Mouse (Mus musculus): Measurements from ENCODE around the gene Spag16. TPM values are rescaled to one million over a fixed set of nuclear protein-coding genes. Genes with fewer than 3 reads are reported as not detected.

Gene Spag16
- polyA plus RNA-seq, 1 experiment from 2014 or later: 2.1 TPM

GRCm38 (mm10) chr1:70320951-70321350, 494.2 kb downstream of the Spag16 start:
- Histone ChIP-seq H3K9ac (no peak overlapping the region), H3K36me3 (no peaks in the 10 kb centered on the region), H3K4me1 (replicated peaks) (no peaks in the 10 kb centered on the region), H3K27ac (no peak overlapping the region), H3K4me3 (no peak overlapping the region), H3K9me3 (no peaks in the 10 kb centered on the region), H3K27me3 (no peaks in the 10 kb centered on the region), H3K4me2 (no peak overlapping the region)
- no peak for ATAC-seq (ENCODE audit: low FRiP score)
- 80% methylated on average over 4 of the region's 4 CpGs for WGBS

GRCm38 (mm10) chr1:70346179-70346578, 519.4 kb downstream of the Spag16 start:
- ATAC-seq (ENCODE audit: low FRiP score): 0 out of 2 replicates have a peak, but pooled peaks have one; percentile 61
- 52% methylated on average over 2 of the region's 2 CpGs for WGBS
- no peak overlapping the region for H3K27ac ChIP-seq

GRCm38 (mm10) chr1:70351371-70351770, 524.6 kb downstream of the Spag16 start:
- 75% methylated on average over 3 of the region's 3 CpGs for WGBS
- Histone ChIP-seq H3K27me3 (no peaks in the 10 kb centered on the region), H3K9me3 (no peaks in the 10 kb centered on the region), H3K27ac (no peak overlapping the region), H3K4me3 (no peak overlapping the region), H3K9ac (no peak overlapping the region), H3K36me3 (no peaks in the 10 kb centered on the region), H3K4me2 (no peak overlapping the region), H3K4me1 (replicated peaks) (no peaks in the 10 kb centered on the region)
- ATAC-seq (ENCODE audit: low FRiP score): no peak

More at GRCm38 (mm10) chr1:70346179-70346578, 519.4 kb downstream of the Spag16 start:
- Histone ChIP-seq H3K36me3 (no peaks in the 10 kb centered on the region), H3K4me2 (no peak overlapping the region), H3K4me3 (no peak overlapping the region), H3K27me3 (no peaks in the 10 kb centered on the region), H3K4me1 (replicated peaks) (no peaks in the 10 kb centered on the region), H3K9me3 (no peaks in the 10 kb centered on the region), H3K9ac (no peak overlapping the region)

- Histone ChIP-seq H3K4me1 (replicated peaks) (0 out of 2 replicates have a peak, but pooled peaks cover 3% of the 10 kb centered on the region), H3K4me3 (no peak overlapping the region), H3K27me3 (no peaks in the 10 kb centered on the region), H3K4me2 (no peak overlapping the region), H3K9ac (no peak overlapping the region), H3K36me3 (no peaks in the 10 kb centered on the region), H3K9me3 (no peaks in the 10 kb centered on the region), H3K27ac (no peak overlapping the region)
- ATAC-seq (ENCODE audit: low FRiP score): no peak
These were observed 527.2 kb downstream of the Spag16 start for GRCm38 (mm10) chr1:70354014-70354413.

- Histone ChIP-seq H3K36me3 (no peaks in the 10 kb centered on the region), H3K4me3 (no peak overlapping the region), H3K27me3 (no peaks in the 10 kb centered on the region), H3K9ac (no peak overlapping the region), H3K4me1 (replicated peaks) (no peaks in the 10 kb centered on the region), H3K9me3 (no peaks in the 10 kb centered on the region), H3K27ac (no peak overlapping the region), H3K4me2 (no peak overlapping the region)
- WGBS: 79% methylated on average over 4 of the region's 4 CpGs
- no peak for ATAC-seq (ENCODE audit: low FRiP score)
These were observed 545.0 kb downstream of the Spag16 start for GRCm38 (mm10) chr1:70371721-70372120.

GRCm38 (mm10) chr1:70380096-70380495, 553.3 kb downstream of the Spag16 start:
- Histone ChIP-seq H3K4me2 (no peak overlapping the region), H3K4me1 (replicated peaks) (no peaks in the 10 kb centered on the region; the same call in 1 of the 2 replicates), H3K9me3 (no peaks in the 10 kb centered on the region), H3K27me3 (no peaks in the 10 kb centered on the region), H3K9ac (no peak overlapping the region), H3K4me3 (no peak overlapping the region), H3K27ac (no peak overlapping the region), H3K36me3 (no peaks in the 10 kb centered on the region)
- WGBS: 52% methylated on average over 7 of the region's 7 CpGs
- ATAC-seq (ENCODE audit: low FRiP score): peak; percentile 54; the same call in 1 of the 2 replicates

GRCm38 (mm10) chr1:70442209-70443080, 615.7 kb downstream of the Spag16 start:
- Histone ChIP-seq H3K9me3 (no peaks in the 10 kb centered on the region), H3K27ac (peak overlapping the region; percentile 14; the same call in 1 of the 2 replicates), H3K36me3 (no peaks in the 10 kb centered on the region), H3K4me2 (peak overlapping the region; percentile 29), H3K27me3 (no peaks in the 10 kb centered on the region), H3K4me3 (no peak overlapping the region), H3K9ac (no peak overlapping the region), H3K4me1 (replicated peaks) (0 out of 2 replicates have a peak, but pooled peaks cover 4% of the 10 kb centered on the region)
- ATAC-seq (ENCODE audit: low FRiP score): peak; percentile 80
- WGBS: 22% methylated on average over 9 of the region's 9 CpGs

- Histone ChIP-seq H3K36me3 (no peaks in the 10 kb centered on the region), H3K27ac (no peak overlapping the region), H3K4me1 (replicated peaks) (no peaks in the 10 kb centered on the region), H3K9me3 (no peaks in the 10 kb centered on the region), H3K27me3 (no peaks in the 10 kb centered on the region), H3K4me2 (no peak overlapping the region), H3K9ac (no peak overlapping the region), H3K4me3 (no peak overlapping the region)
- WGBS: 94% methylated on average over 1 of the region's 1 CpGs
- ATAC-seq (ENCODE audit: low FRiP score): no peak
These were observed 653.1 kb downstream of the Spag16 start for GRCm38 (mm10) chr1:70479864-70480263.

GRCm38 (mm10) chr1:70518918-70519317, 692.1 kb downstream of the Spag16 start:
- no peak for ATAC-seq (ENCODE audit: low FRiP score)
- no peak overlapping the region for H3K9ac ChIP-seq
- H3K4me3 ChIP-seq: no peak overlapping the region
- no peak overlapping the region for H3K27ac ChIP-seq
- peaks cover 3% of the 10 kb centered on the region; the same call in 1 of the 2 replicates for H3K9me3 ChIP-seq
- no peaks in the 10 kb centered on the region for H3K27me3 ChIP-seq
- no peaks in the 10 kb centered on the region for H3K4me1 ChIP-seq (replicated peaks)
- no peaks in the 10 kb centered on the region for H3K36me3 ChIP-seq
- H3K4me2 ChIP-seq: no peak overlapping the region

GRCm38 (mm10) chr1:70527134-70527533, 700.4 kb downstream of the Spag16 start:
- WGBS: 48% methylated on average over 2 of the region's 2 CpGs
- Histone ChIP-seq H3K27ac (no peak overlapping the region), H3K9ac (no peak overlapping the region), H3K36me3 (no peaks in the 10 kb centered on the region), H3K4me3 (no peak overlapping the region), H3K4me1 (replicated peaks) (no peaks in the 10 kb centered on the region), H3K27me3 (0 out of 2 replicates have a peak, but pooled peaks cover 3% of the 10 kb centered on the region), H3K9me3 (peaks cover 3% of the 10 kb centered on the region; the same call in 1 of the 2 replicates), H3K4me2 (no peak overlapping the region)
- no peak for ATAC-seq (ENCODE audit: low FRiP score)

GRCm38 (mm10) chr1:70529771-70530170, 703.0 kb downstream of the Spag16 start:
- 0 out of 2 replicates have a peak, but pooled peaks cover 3% of the 10 kb centered on the region for H3K27me3 ChIP-seq
- H3K9me3 ChIP-seq: no peaks in the 10 kb centered on the region
- 89% methylated on average over 2 of the region's 2 CpGs for WGBS
- no peak overlapping the region for H3K9ac ChIP-seq
- ATAC-seq (ENCODE audit: low FRiP score): no peak
- no peak overlapping the region for H3K4me2 ChIP-seq
- no peak overlapping the region for H3K27ac ChIP-seq
- no peaks in the 10 kb centered on the region for H3K4me1 ChIP-seq (replicated peaks)
- H3K4me3 ChIP-seq: no peak overlapping the region
- no peaks in the 10 kb centered on the region for H3K36me3 ChIP-seq

- Histone ChIP-seq H3K27me3 (no peaks in the 10 kb centered on the region), H3K9me3 (no peaks in the 10 kb centered on the region), H3K4me1 (replicated peaks) (no peaks in the 10 kb centered on the region), H3K27ac (no peak overlapping the region), H3K36me3 (no peaks in the 10 kb centered on the region), H3K9ac (no peak overlapping the region), H3K4me3 (no peak overlapping the region), H3K4me2 (no peak overlapping the region)
- 61% methylated on average over 2 of the region's 2 CpGs for WGBS
- ATAC-seq (ENCODE audit: low FRiP score): no peak
These were observed 725.1 kb downstream of the Spag16 start for GRCm38 (mm10) chr1:70551839-70552238.

GRCm38 (mm10) chr1:70621805-70622204, 795.0 kb downstream of the Spag16 start:
- Histone ChIP-seq H3K9me3 (no peaks in the 10 kb centered on the region), H3K9ac (no peak overlapping the region), H3K27me3 (no peaks in the 10 kb centered on the region), H3K4me1 (replicated peaks) (0 out of 2 replicates have a peak, but pooled peaks cover 7% of the 10 kb centered on the region), H3K27ac (no peak overlapping the region), H3K36me3 (no peaks in the 10 kb centered on the region), H3K4me3 (no peak overlapping the region), H3K4me2 (no peak overlapping the region)
- 79% methylated on average over 3 of the region's 3 CpGs for WGBS
- no peak for ATAC-seq (ENCODE audit: low FRiP score)

Measured in hindbrain, embryonic 13.5 days (tissue).